Mouse (Mus musculus) activated CD4-positive, CD25-positive, alpha-beta regulatory T cell, adult 9 weeks (primary cell): ENCODE results near the gene Folr1. TPM values are rescaled to one million over a fixed set of nuclear protein-coding genes. Genes with fewer than 3 reads are reported as not detected.

Experiments used
- polyA plus RNA-seq: library from polyadenylated mRNA; unstranded; fragments of 100-300 nt; shearing (Covaris generic); gene quantifications from one replicate; pipeline ENCODE4 v1.2.1, GENCODE M21; 2017

Folr1 gene
- polyA plus RNA-seq = not detected

DNA sequence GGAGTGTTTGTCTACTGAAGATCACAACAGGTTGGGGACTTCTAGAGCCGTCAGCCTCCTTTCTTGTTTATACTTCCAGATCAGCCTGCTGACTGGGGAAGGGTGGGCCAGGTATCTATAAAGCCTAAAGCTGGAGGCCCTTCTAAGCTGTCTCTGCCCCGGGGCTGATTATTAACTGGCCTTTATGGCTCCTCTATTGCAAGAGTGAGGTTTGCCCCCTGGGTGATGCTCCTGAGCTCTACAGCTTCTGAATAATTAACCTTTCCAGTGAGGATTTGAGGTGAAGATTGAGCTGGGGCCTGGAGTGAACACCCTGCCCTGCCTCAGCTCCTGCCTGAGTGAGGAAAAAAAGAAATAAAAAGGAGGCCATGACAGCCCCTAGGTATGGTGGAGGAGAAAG, at the start of gene Folr1:
Folr1 (minus strand) TSS at position 160 of the 400 bp plus-strand sequence.

DNA sequence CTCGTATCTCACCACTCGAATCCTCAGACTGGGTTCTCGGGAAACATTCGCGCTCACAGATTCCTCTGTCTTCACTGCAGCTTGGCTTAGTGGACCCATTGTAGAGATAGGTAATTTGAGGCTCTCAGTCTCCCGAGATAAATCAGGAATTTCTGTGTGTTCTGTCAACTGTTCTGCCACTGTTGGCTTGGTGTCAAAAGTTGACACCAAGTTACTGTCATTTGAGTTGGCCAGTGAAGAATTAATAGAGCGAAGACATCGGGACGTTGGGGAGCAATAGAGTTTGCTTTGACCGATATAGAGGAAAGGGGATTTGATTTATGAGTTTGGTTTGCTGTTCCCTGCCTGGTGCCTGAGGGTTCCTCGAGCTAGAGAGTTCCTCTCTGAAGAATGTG, 35.7 kb upstream of the Folr1 start, which contains the start of gene Tomt:
Tomt (minus strand) TSS at position 73 of the 395 bp plus-strand sequence.

DNA sequence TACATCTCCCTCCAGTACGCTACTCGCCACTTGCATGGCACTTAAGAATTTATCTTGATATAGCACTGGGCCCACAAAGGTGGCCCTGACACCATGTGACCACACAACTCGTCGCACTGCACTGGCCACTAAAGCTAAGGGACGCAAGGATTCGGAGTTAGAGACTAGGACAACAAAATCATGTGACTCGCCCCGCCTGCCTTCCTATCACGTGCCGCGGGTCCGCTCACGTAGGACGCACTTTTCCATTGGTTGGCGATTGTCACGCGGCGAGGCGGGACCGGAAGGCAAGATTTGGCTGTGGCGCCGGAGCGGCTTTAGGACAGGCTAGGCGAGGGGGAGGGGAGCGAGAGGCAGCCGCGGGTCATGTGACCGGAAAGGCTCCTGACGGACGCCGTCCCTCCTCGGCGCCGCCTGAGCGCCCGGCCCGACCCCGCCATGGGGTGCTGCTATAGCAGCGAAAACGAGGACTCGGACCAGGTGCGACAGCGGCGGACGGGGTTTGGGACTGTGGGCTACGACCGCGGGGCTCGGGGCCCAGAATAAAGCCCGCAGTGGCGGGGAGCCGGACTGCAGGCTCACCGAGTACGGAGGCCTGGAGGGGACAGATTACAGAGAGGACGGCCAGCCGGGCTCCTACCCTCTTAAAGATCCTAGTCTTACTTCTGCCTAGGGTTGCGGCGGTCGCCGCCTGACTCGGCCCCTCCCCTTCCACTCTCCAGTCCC, 35.1 kb upstream of the Folr1 start, which contains the start of gene Lamtor1:
Lamtor1 (plus strand) TSS at position 344 of the 726 bp plus-strand sequence.

DNA sequence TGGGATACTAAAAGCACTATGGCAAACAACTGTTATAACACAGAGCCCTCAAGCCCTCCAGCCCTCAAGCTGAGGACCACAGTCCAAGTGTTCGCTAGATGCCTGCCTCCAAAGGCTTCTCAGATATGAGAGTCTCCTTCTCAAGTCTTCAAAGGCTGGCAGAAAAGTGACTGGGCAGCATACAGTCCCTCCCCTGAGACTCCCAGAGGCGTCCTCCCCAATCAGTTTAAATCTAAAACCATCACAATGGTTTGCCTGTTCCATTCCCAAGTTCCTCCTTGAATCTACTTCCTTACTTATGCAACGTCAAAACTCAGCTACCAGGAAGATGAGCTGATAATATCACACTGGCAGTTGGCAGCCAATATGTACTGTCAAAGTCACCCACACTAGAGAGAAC, 7.2 kb downstream of the Folr1 start, which contains the start of gene Anapc15:
Anapc15 (plus strand) TSS at position 301 of the 400 bp plus-strand sequence.

DNA sequence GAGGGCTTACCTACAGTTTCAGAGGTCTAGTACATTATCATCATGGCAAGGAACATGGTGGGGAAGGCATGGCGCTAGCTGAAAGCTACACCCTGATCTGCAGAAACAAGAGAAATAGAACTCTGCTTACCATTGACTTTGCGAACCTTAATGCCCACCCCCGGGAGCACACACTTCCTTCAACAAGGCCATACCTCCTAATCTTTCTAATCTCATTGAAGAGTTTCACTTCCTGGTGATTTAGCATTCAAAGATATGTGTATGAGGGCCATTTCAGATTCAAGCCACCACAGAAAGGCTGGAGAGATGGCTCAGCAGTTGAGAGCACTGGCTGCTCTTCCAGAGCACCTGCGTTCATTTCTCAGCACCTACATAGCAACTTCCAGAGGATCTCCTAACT, 13.5 kb downstream of the Folr1 start, which contains the start of gene Folr2:
Folr2 (minus strand) TSS at position 101 of the 400 bp plus-strand sequence.

DNA sequence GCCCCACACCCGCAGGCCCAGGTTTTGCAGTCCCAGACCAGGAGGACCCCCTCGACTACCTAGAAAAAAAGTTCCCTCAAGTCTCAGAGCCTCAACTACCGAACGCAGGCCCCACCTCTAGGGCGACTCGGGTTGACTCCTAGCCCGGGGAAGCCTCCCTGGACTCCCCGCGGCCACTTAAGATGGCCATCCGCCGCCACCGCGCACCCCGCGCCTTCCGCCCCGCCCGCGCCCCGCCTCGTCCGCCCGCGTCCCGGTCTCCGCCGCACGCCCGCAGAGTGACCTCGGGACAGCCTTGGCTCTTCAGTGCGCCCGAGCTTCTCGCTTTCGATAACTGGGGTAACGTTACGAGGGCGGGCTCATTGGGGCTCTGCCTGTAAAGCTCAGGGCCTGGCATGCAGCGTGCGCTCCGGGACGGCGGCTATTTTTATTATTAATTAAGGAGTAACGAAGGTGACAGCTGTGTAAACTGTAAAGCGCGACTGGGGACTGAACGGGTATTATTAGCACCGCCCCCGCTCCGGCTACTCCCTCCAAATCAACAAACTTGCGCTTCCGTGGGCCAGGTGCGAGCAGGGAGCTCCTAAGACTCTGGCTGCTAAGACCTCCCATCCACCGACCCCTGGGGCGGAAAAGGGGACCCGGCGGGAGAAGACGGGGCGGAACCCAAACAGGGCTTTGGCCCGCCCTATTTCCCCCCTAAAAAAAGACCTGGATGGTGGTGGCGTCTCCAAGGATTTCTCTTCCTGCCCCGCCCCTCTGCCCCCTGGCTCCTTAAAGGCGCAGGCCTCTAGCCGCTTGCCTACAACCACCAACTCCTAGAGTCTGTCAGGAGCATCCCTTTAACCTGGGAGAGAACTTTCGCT, 32.7 kb downstream of the Folr1 start, which contains the start of gene Inppl1:
Inppl1 (minus strand) TSS at position 624 of the 866 bp plus-strand sequence.

DNA sequence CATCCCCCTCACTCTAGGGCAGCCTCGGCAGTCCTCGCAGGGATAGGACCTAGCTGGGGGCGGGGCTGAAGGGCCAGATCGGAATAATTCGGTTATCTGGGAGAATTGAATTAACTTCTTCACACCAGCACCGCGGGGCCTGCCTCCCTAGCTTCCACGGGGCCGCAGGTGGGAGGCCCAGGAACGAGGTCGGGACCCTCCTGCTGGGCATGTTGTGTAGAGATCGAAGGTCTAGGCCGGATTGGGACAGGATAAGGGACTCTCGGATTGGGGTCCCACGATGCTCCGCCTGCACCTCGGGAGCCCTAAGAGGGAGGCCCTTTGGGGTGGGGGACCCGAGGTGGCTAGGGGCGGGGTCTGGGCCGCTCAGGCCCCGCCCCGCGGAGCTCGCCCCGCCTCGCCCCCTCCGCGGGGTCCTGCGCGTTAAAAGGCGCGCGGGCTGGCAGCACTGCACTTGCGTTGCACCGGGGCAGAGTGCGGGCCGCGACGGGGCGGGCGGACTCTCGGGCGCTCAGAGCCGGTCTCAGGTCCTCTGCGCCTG, 52.7 kb downstream of the Folr1 start, which contains the start of gene Phox2a:
Phox2a (plus strand) TSS at position 453 of the 541 bp plus-strand sequence.

Other genes starting within 250 kb of the Folr1 start
- 27.3 TPM for gene Clpb, start 207.2 kb downstream of the Folr1 start, polyA plus RNA-seq
- not detected for gene Phox2a, start 52.5 kb downstream of the Folr1 start, polyA plus RNA-seq
- gene Inppl1, start 32.6 kb downstream of the Folr1 start, polyA plus RNA-seq = 8.6 TPM
- gene Folr2, start 13.6 kb downstream of the Folr1 start, polyA plus RNA-seq = not detected
- 46.1 TPM for gene Anapc15, start 7.1 kb downstream of the Folr1 start, polyA plus RNA-seq
- gene Lamtor1, start 35.1 kb upstream of the Folr1 start, polyA plus RNA-seq = 149 TPM
- gene Tomt, start 35.6 kb upstream of the Folr1 start, polyA plus RNA-seq = 0.64 TPM
- gene Lrrc51, start 63.1 kb upstream of the Folr1 start, polyA plus RNA-seq = 3.2 TPM
- 226 TPM for gene Numa1, start 63.3 kb upstream of the Folr1 start, polyA plus RNA-seq
- gene Il18bp, start 147.9 kb upstream of the Folr1 start, polyA plus RNA-seq = 8.1 TPM
- 25.2 TPM for gene Rnf121, start 194.7 kb upstream of the Folr1 start, polyA plus RNA-seq
- 28.5 TPM for gene Xndc1, start 194.7 kb upstream of the Folr1 start, polyA plus RNA-seq
- gene Xntrpc, start 194.9 kb upstream of the Folr1 start, polyA plus RNA-seq = 1.3 TPM
- not detected for gene Trpc2, start 212.3 kb upstream of the Folr1 start, polyA plus RNA-seq
- gene Art1, start 231.0 kb upstream of the Folr1 start, polyA plus RNA-seq = not detected
- 0.77 TPM for gene Art5, start 238.7 kb upstream of the Folr1 start, polyA plus RNA-seq
- not detected for gene Chrna10, start 246.0 kb upstream of the Folr1 start, polyA plus RNA-seq